Mouse (Mus musculus) bone marrow macrophage, adult 2 months (primary cell): Measurements from ENCODE around the gene Ppfia3.

ENCODE experiments used
- CTCF ChIP-seq: IDR thresholded peaks from 2 replicates; pipeline ENCODE4 v1.5.1; 2012; ENCODE audit warnings: low read depth, mild to moderate bottlenecking, low read length, moderate library complexity
- POLR2A ChIP-seq: IDR thresholded peaks from 2 replicates; pipeline ENCODE4 v1.6.1; 2012; ENCODE audit warnings: mild to moderate bottlenecking, low read depth, low read length, borderline replicate concordance

DNA sequence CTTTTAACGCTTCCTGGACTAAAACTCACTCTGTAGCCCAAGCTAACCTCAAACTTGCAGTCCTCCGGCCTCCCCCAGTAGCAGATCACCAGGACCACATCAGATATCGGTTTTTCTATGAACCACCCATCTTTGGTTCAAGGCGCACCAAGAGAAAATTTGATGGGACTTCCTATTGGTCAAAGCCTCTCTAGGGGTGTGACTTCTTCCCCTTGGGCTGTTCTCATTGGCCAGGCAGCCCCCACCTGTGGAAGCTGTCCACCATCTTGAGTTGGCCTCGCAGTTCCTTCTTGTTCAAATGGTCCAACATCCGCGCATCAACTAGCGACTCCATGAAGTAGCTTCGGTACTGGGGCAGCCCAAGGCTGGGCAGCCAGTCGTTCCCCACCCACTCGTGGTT lies 24.7 kb downstream of the Ppfia3 start:
- TF ChIP-seq POLR2A, result no peak
- TF ChIP-seq CTCF, result no peak
